In genomic region chr7:37375591-37375990, GRCm38 (mm10) we compare ENCODE assay signal across 14 mouse cellular contexts.
A peak's percentile ranks its signal among the peaks of the same experiment; 100 is the strongest.
DNase-seq lines count a peak whose midpoint lies in the region; ATAC-seq lines count a peak whose summit lies in the region.
"Had no signal": no experiment of that assay in that cellular context is flagged by ENCODE, and none has a peak within 500 bp of the region (broad histone marks: within the 10 kb centered on the region; RNA-seq: fewer than 3 reads in every experiment).

No protein-coding gene starts in this region.

- H3K27me3 ChIP-seq in forebrain, embryonic 10.5 days (ENCODE audit: poor library complexity, severe bottlenecking) = peaks cover 43% of the 10 kb centered on the region
- no peaks in the 10 kb centered on the region for H3K27me3 ChIP-seq in forebrain, embryonic 16.5 days (replicated peaks; ENCODE audit: control insufficient read depth, insufficient read depth, low read length)
- H3K27me3 ChIP-seq in midbrain, embryonic 11.5 days (ENCODE audit: control insufficient read depth, insufficient read depth, low read length) = no peaks in the 10 kb centered on the region
- no peaks in the 10 kb centered on the region for H3K27me3 ChIP-seq in midbrain, embryonic 14.5 days (ENCODE audit: control insufficient read depth, insufficient read depth, low read length)

- DNase-seq in forebrain, embryonic 10.5 days (ENCODE audit: extremely low spot score, low spot score) = no peak
- no peak for DNase-seq in midbrain, embryonic 11.5 days (ENCODE audit: low spot score, missing footprints)
- no peak for DNase-seq in midbrain, embryonic 14.5 days
- DNase-seq in thymus, postnatal 14 days = no peak
- DNase-seq in frontal cortex, postnatal 25 days (ENCODE audit: low spot score in 2 of 2) = no peak
- DNase-seq: adrenal gland, postnatal 10 days; gastrocnemius, postnatal 36 days; kidney, adult 2 months; kidney, postnatal 25 days; lung, postnatal 10 days; thymus, postnatal 4 days had no signal

- no peak for ATAC-seq in forebrain, embryonic 16.5 days
- ATAC-seq in midbrain, embryonic 11.5 days (ENCODE audit: low FRiP score) = no peak
- no peak for ATAC-seq in midbrain, embryonic 14.5 days (ENCODE audit: low FRiP score, low TSS enrichment)
- peak; percentile 58; the same call in 1 of the 2 replicates for ATAC-seq in granulocyte monocyte progenitor cell, adult 5-6 weeks (replicated peaks; ENCODE audit: poor library complexity, severe bottlenecking)
- ATAC-seq: liver, embryonic 12.5 days had no signal

- H3K4me2 ChIP-seq in forebrain, embryonic 16.5 days (ENCODE audit: low read length) = no peak overlapping the region
- H3K4me2 ChIP-seq in midbrain, embryonic 11.5 days = no peak overlapping the region
- no peak overlapping the region for H3K4me2 ChIP-seq in midbrain, embryonic 14.5 days (ENCODE audit: low read length)
- H3K4me2 ChIP-seq: liver, embryonic 12.5 days had no signal

- no peak overlapping the region for H3K4me3 ChIP-seq in forebrain, embryonic 10.5 days
- H3K4me3 ChIP-seq in forebrain, embryonic 16.5 days (replicated peaks; ENCODE audit: low read length) = no peak overlapping the region
- H3K4me3 ChIP-seq in midbrain, embryonic 11.5 days (ENCODE audit: low read depth, low read length) = no peak overlapping the region
- H3K4me3 ChIP-seq in midbrain, embryonic 14.5 days (replicated peaks; ENCODE audit: low read depth, low read length) = no peak overlapping the region
- H3K4me3 ChIP-seq: liver, embryonic 12.5 days had no signal

- H3K9ac ChIP-seq in forebrain, embryonic 16.5 days (replicated peaks; ENCODE audit: low read depth, low read length) = no peak overlapping the region
- peak overlapping the region; percentile 20; the same call in 1 of the 2 replicates for H3K9ac ChIP-seq in midbrain, embryonic 11.5 days (ENCODE audit: low read length)
- no peak overlapping the region for H3K9ac ChIP-seq in midbrain, embryonic 14.5 days (replicated peaks; ENCODE audit: low read length)
- H3K9ac ChIP-seq: liver, embryonic 12.5 days had no signal

- no peaks in the 10 kb centered on the region for H3K9me3 ChIP-seq in forebrain, embryonic 10.5 days
- no peaks in the 10 kb centered on the region for H3K9me3 ChIP-seq in forebrain, embryonic 16.5 days (ENCODE audit: control insufficient read depth, low read length)
- no peaks in the 10 kb centered on the region for H3K9me3 ChIP-seq in midbrain, embryonic 11.5 days (ENCODE audit: control insufficient read depth, low read length)
- H3K9me3 ChIP-seq in midbrain, embryonic 14.5 days (ENCODE audit: control insufficient read depth, low read length) = no peaks in the 10 kb centered on the region
- H3K9me3 ChIP-seq: liver, embryonic 12.5 days had no signal

- no peaks in the 10 kb centered on the region for H3K36me3 ChIP-seq in forebrain, embryonic 10.5 days (replicated peaks)
- no peaks in the 10 kb centered on the region for H3K36me3 ChIP-seq in forebrain, embryonic 16.5 days (ENCODE audit: control insufficient read depth, insufficient read depth)
- H3K36me3 ChIP-seq in midbrain, embryonic 11.5 days (ENCODE audit: control insufficient read depth, insufficient read depth, low read length) = no peaks in the 10 kb centered on the region
- no peaks in the 10 kb centered on the region for H3K36me3 ChIP-seq in midbrain, embryonic 14.5 days (ENCODE audit: control insufficient read depth, insufficient read depth, low read length)
- H3K36me3 ChIP-seq: liver, embryonic 12.5 days had no signal

- peaks cover 52% of the 10 kb centered on the region for H3K4me1 ChIP-seq in forebrain, embryonic 10.5 days
- H3K4me1 ChIP-seq in forebrain, embryonic 16.5 days (replicated peaks; ENCODE audit: control insufficient read depth, insufficient read depth, low read length) = peaks cover 18% of the 10 kb centered on the region
- H3K4me1 ChIP-seq in midbrain, embryonic 11.5 days (ENCODE audit: control insufficient read depth, insufficient read depth, low read length) = peaks cover 18% of the 10 kb centered on the region
- H3K4me1 ChIP-seq in midbrain, embryonic 14.5 days (ENCODE audit: control insufficient read depth, insufficient read depth, low read length) = peaks cover 23% of the 10 kb centered on the region
- H3K4me1 ChIP-seq: liver, embryonic 12.5 days had no signal

- WGBS in forebrain, embryonic 10.5 days = 53% methylated on average over 11 of the region's 11 CpGs
- WGBS in forebrain, embryonic 16.5 days = 32% methylated on average over 11 of the region's 11 CpGs
- 62% methylated on average over 11 of the region's 11 CpGs for WGBS in midbrain, embryonic 11.5 days
- 63% methylated on average over 11 of the region's 11 CpGs for WGBS in midbrain, embryonic 14.5 days

- H3K27ac ChIP-seq in forebrain, embryonic 10.5 days = peak overlapping the region; percentile 78
- H3K27ac ChIP-seq in forebrain, embryonic 16.5 days (ENCODE audit: low read length) = no peak overlapping the region
- H3K27ac ChIP-seq in midbrain, embryonic 11.5 days (ENCODE audit: low read depth, low read length) = peak overlapping the region; percentile 40; the same call in 1 of the 2 replicates
- no peak overlapping the region for H3K27ac ChIP-seq in midbrain, embryonic 14.5 days (replicated peaks; ENCODE audit: low read depth, low read length)
- H3K27ac ChIP-seq: liver, embryonic 12.5 days had no signal

Comparison
In these comparisons a context has a peak if more than half of its experiments do, and no peak if none do; other contexts are left out.
1. H3K27ac ChIP-seq: peak in forebrain, embryonic 10.5 days (single experiment) and midbrain, embryonic 11.5 days (single experiment); none in forebrain, embryonic 16.5 days (single experiment) and midbrain, embryonic 14.5 days (single experiment).